Mouse (Mus musculus) limb, embryonic 11.5 days (tissue): ENCODE results near the gene Pla2g6. TPM values are rescaled to one million over a fixed set of nuclear protein-coding genes. Genes with fewer than 3 reads are reported as not detected.
A peak's percentile ranks its signal among the peaks of the same experiment; 100 is the strongest.

Experiments used
- ATAC-seq: fragments of 200-750 bp; cut with Nextera tagmentation; 2 replicates; pipeline ENCODE4 v1.8.0; 2017; ENCODE audit warnings: low read depth; ENCODE audit not compliant: insufficient number of reproducible peaks, low FRiP score, low TSS enrichment
- DNase-seq: peaks from one replicate; pipeline ENCODE4 v3.0.0-alpha.2; 2015; ENCODE audit warnings: low spot score
- H3K27ac ChIP-seq: fragments of 300-500 bp; sonication (generic); replicated peaks from 2 replicates; pipeline ENCODE4 v1.5.1; 2014; ENCODE audit warnings: low read depth, mild to moderate bottlenecking, low read length
- H3K27me3 ChIP-seq: fragments of 300-500 bp; sonication (generic); 2 replicates; pipeline ENCODE4 v1.6.1; 2014; ENCODE audit warnings: mild to moderate bottlenecking, low read length, mixed read lengths; ENCODE audit not compliant: control insufficient read depth, insufficient read depth
- H3K36me3 ChIP-seq: fragments of 300-500 bp; sonication (generic); 2 replicates; pipeline ENCODE4 v1.6.1; 2014; ENCODE audit warnings: mild to moderate bottlenecking, low read length, moderate library complexity, mixed read lengths; ENCODE audit not compliant: control insufficient read depth, insufficient read depth
- H3K4me1 ChIP-seq: fragments of 300-500 bp; sonication (generic); 2 replicates; pipeline ENCODE4 v1.6.1; 2014; ENCODE audit warnings: low read length, mixed read lengths; ENCODE audit not compliant: control insufficient read depth, insufficient read depth
- H3K4me2 ChIP-seq: fragments of 300-500 bp; sonication (generic); 2 replicates; pipeline ENCODE4 v1.6.1; 2014; ENCODE audit warnings: low read depth, mild to moderate bottlenecking, moderate library complexity; ENCODE audit not compliant: severe bottlenecking
- H3K4me3 ChIP-seq: fragments of 300-500 bp; sonication (generic); 2 replicates; pipeline ENCODE4 v1.5.1; 2014; ENCODE audit warnings: low read depth, low read length
- H3K9ac ChIP-seq: fragments of 300-500 bp; sonication (generic); 2 replicates; pipeline ENCODE4 v1.6.1; 2014; ENCODE audit warnings: mild to moderate bottlenecking, low read length
- H3K9me3 ChIP-seq: fragments of 300-500 bp; sonication (generic); 2 replicates; pipeline ENCODE4 v1.6.1; 2016; ENCODE audit warnings: low read length; ENCODE audit not compliant: control insufficient read depth
- WGBS: fragments of 180-500 bp; shearing (Covaris S2); extraction: QIAGEN DNeasy Blood & Tissue Kit; methylation state at CpG from one replicate; pipeline ENCODE4 v1.1.7; 2014; 5-methylcytosine and 5-hydroxymethylcytosine counted together
- polyA plus RNA-seq: library from polyadenylated mRNA; unstranded; fragments of >200 nt; fragmentation: Nextera tagmentation; extraction: Ambion mirVana; gene quantifications from 2 replicates; pipeline ENCODE4 v1.2.1, GENCODE M21; 2014

The Pla2g6 gene
- polyA plus RNA-seq, 1 experiment from 2014 or later = 10.8 TPM

DNA sequence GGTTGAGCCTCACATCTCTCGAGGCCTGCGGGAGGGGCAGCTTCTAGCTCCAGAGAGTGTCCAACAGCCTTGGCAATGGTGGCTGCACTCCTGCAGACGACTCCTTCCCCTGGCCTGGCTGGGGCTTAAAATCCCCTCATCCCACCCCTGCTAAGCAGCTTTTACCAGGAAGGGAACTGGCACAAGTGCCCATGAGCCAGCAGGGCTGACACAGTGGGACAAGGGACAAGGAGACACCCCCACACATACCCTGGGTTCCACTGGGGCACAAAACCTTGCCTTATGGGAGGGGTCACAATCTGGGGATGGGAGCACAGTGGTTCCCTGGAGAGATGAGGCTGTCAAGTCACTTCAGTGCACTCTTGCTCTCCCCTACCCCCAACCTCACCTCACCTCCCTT is 73.5 kb downstream of the Pla2g6 start, which contains the start of gene Slc16a8:
TSS of gene Slc16a8 (minus strand) at position 101 of the 400 bp plus-strand sequence.
- Histone ChIP-seq H3K9me3 (no peaks in the 10 kb centered on the region), H3K4me2 (no peak within 1 kb of the TSS), H3K4me1 (peaks cover 9% of the 10 kb centered on the region), H3K4me3 (no peak within 1 kb of the TSS), H3K27ac (no peak within 1 kb of the TSS), H3K36me3 (no peaks in the 10 kb centered on the region), H3K9ac (no peak within 1 kb of the TSS), H3K27me3 (peaks cover 32% of the 10 kb centered on the region)
- DNase-seq = no peak
- 35% methylated on average over 3 of the region's 3 CpGs for WGBS
- no peak for ATAC-seq

GRCm38 (mm10) chr15:79252580-79252979 is 75.6 kb downstream of the Pla2g6 start:
- ATAC-seq = no peak
- no peaks in the 10 kb centered on the region for H3K36me3 ChIP-seq
- H3K9ac ChIP-seq = peak overlapping the region; percentile 52
- H3K4me3 ChIP-seq = peak overlapping the region; percentile 35
- H3K27me3 ChIP-seq = peaks cover 32% of the 10 kb centered on the region
- H3K4me1 ChIP-seq = peaks cover 6% of the 10 kb centered on the region
- no peak overlapping the region for H3K27ac ChIP-seq
- H3K9me3 ChIP-seq = no peaks in the 10 kb centered on the region
- WGBS = 30% methylated on average over 24 of the region's 24 CpGs
- DNase-seq = no peak
- H3K4me2 ChIP-seq = peak overlapping the region; percentile 72

- H3K27me3 ChIP-seq = peaks cover 32% of the 10 kb centered on the region
These were observed 76.3 kb downstream of the Pla2g6 start for GRCm38 (mm10) chr15:79251781-79252491.

GRCm38 (mm10) chr15:79251168-79251567 is 77.0 kb downstream of the Pla2g6 start:
- Histone ChIP-seq H3K4me3 (no peak overlapping the region), H3K27ac (no peak overlapping the region), H3K4me1 (peaks cover 6% of the 10 kb centered on the region), H3K9ac (no peak overlapping the region), H3K9me3 (no peaks in the 10 kb centered on the region), H3K27me3 (peaks cover 32% of the 10 kb centered on the region), H3K36me3 (no peaks in the 10 kb centered on the region; the same call in 1 of the 2 replicates), H3K4me2 (no peak overlapping the region)
- 54% methylated on average over 7 of the region's 7 CpGs for WGBS
- ATAC-seq = 0 out of 2 replicates have a peak, but pooled peaks have one; percentile 6
- no peak for DNase-seq

More at GRCm38 (mm10) chr15:79251781-79252491, 76.3 kb downstream of the Pla2g6 start:
- Histone ChIP-seq H3K36me3 (no peaks in the 10 kb centered on the region), H3K9ac (peak overlapping the region; percentile 52), H3K9me3 (no peaks in the 10 kb centered on the region), H3K4me1 (peaks cover 6% of the 10 kb centered on the region), H3K27ac (no peak overlapping the region), H3K4me2 (peak overlapping the region; percentile 72), H3K4me3 (peak overlapping the region; percentile 35)
- 3% methylated on average over 61 of the region's 61 CpGs for WGBS
- ATAC-seq = peak; percentile 41; the same call in 1 of the 2 replicates
- DNase-seq = peak; percentile 67

DNA sequence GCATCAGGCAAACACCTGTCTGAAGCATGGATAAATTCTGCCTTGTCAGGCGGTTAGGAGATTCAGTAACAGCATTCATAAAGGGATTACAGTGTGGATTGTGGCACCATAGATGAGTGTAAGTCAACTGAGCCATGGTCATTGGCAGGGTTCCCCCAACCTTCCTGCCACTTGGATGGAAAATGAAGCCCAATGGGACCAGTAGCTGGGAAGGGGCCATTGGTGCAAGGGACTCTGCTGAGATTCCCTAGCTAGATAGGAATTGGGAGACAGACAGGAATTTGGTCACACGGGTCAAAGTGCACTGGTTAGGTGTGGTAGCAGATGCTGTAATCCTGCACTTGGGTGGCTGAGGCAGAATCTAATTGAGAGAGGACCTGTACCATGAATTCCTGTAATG is 78.0 kb downstream of the Pla2g6 start:
- Histone ChIP-seq H3K27ac (no peak overlapping the region), H3K9ac (no peak overlapping the region), H3K4me2 (no peak overlapping the region), H3K9me3 (no peaks in the 10 kb centered on the region), H3K36me3 (peaks cover 5% of the 10 kb centered on the region; the same call in 1 of the 2 replicates), H3K27me3 (peaks cover 32% of the 10 kb centered on the region), H3K4me1 (peaks cover 6% of the 10 kb centered on the region), H3K4me3 (no peak overlapping the region)
- DNase-seq (no peak), ATAC-seq (no peak)
- 79% methylated on average over 2 of the region's 2 CpGs for WGBS

DNA sequence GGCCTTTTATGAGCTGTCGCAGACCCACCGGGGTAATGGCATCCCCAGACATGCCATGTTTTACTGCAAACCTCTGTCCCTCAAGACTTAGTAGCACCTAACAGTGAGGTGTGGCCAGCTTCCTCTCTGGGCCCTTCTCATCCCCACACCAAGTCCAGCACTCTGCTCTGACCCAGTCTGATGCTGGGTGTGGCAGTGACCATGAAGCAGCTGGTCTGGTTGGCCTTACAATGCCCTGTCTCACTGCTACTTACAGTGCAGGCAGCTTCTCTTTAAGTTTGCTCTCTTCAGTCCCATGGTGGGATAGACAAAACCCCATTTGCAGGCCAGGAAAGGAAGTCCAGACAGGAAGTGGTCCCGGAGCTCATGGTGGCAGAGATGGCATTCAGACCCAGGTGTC is 82.9 kb downstream of the Pla2g6 start:
- DNase-seq (no peak), ATAC-seq (no peak)
- H3K4me1 ChIP-seq = 0 out of 2 replicates have a peak, but pooled peaks cover 2% of the 10 kb centered on the region
- H3K4me2 ChIP-seq = no peak overlapping the region
- H3K9ac ChIP-seq = no peak overlapping the region
- no peaks in the 10 kb centered on the region for H3K9me3 ChIP-seq
- no peaks in the 10 kb centered on the region for H3K27me3 ChIP-seq
- H3K36me3 ChIP-seq = peaks cover 13% of the 10 kb centered on the region; the same call in 1 of the 2 replicates
- WGBS = 94% methylated on average over 3 of the region's 3 CpGs
- no peak overlapping the region for H3K27ac ChIP-seq
- H3K4me3 ChIP-seq = no peak overlapping the region

- Histone ChIP-seq H3K4me2 (no peak overlapping the region), H3K9me3 (no peaks in the 10 kb centered on the region), H3K4me3 (no peak overlapping the region), H3K36me3 (peaks cover 16% of the 10 kb centered on the region; the same call in 1 of the 2 replicates), H3K27ac (no peak overlapping the region), H3K27me3 (no peaks in the 10 kb centered on the region), H3K9ac (no peak overlapping the region), H3K4me1 (0 out of 2 replicates have a peak, but pooled peaks cover 2% of the 10 kb centered on the region)
- no peak for ATAC-seq
- 81% methylated on average over 7 of the region's 7 CpGs for WGBS
- DNase-seq = no peak
These were observed 83.9 kb downstream of the Pla2g6 start for GRCm38 (mm10) chr15:79244071-79244893.
